Mouse (Mus musculus) megakaryocyte, embryonic 14.5 days (primary cell): ENCODE results near the gene Gpc6. TPM values are rescaled to one million over a fixed set of nuclear protein-coding genes. Genes with fewer than 3 reads are reported as not detected.

ENCODE experiments used
- H3K27me3 ChIP-seq: replicated peaks from 2 replicates; pipeline ENCODE3; 2012; ENCODE audit warnings: inconsistent platforms
- H3K36me3 ChIP-seq: replicated peaks from 2 replicates; pipeline ENCODE3; 2012; ENCODE audit warnings: low read length, inconsistent platforms, mixed read lengths
- H3K4me1 ChIP-seq: 2 replicates; pipeline ENCODE4 v1.6.1; 2012; ENCODE audit warnings: inconsistent platforms
- H3K4me3 ChIP-seq: replicated peaks from 2 replicates; pipeline ENCODE3; 2012; ENCODE audit warnings: moderate library complexity, mild to moderate bottlenecking, inconsistent platforms
- H3K9me3 ChIP-seq: 2 replicates; pipeline ENCODE4 v1.6.1; 2012; ENCODE audit warnings: inconsistent platforms
- FLI1 ChIP-seq: IDR thresholded peaks from 2 replicates; pipeline ENCODE4 v1.6.1; 2012; ENCODE audit warnings: low read length, inconsistent platforms, mixed read lengths
- GATA1 ChIP-seq: IDR thresholded peaks from 3 replicates; pipeline ENCODE4 v1.6.1; 2012; ENCODE audit warnings: mixed read lengths, low read length, inconsistent platforms, borderline replicate concordance
- polyA plus RNA-seq: library from polyadenylated mRNA; stranded (reverse); fragments of >175 nt; gene quantifications from 2 replicates; pipeline ENCODE4 v1.2.3, GENCODE M21; 2012; ENCODE audit warnings: low replicate concordance; ENCODE audit not compliant: insufficient read depth

Gpc6 gene
- polyA plus RNA-seq, 1 experiment: not detected

DNA sequence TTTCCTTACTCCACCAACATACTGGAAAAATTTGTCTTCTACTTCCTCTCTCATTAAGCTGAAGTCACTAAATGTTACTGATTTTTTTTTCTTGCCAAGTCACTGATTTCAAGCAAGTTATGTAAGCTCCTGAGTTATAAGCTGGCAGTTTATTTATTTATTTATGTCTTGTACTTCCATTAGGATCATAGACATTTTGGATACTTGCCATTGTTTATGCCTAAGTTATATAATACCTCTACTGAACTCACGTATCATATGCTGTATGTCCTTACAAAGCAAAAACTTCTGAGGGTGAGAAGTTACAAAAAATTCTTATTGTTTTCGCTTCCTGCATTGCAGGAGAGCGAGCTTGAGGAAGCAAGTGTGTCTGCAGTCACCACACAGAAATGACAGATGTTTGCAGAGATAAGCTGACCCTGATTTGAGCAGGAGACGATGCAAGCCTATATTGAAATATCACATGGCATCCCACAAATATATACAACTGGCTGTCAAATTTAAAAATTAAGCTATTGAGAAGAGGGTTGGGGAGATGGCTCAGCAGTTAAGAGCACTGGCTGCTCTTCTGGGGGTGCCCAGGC, 1020.9 kb downstream of the Gpc6 start:
- Histone ChIP-seq H3K36me3 (no peaks in the 10 kb centered on the region), H3K4me1 (no peaks in the 10 kb centered on the region), H3K9me3 (peaks cover 71% of the 10 kb centered on the region), H3K4me3 (no peak overlapping the region), H3K27me3 (no peaks in the 10 kb centered on the region)
- no peak for TF ChIP-seq FLI1
- no peak for TF ChIP-seq GATA1

DNA sequence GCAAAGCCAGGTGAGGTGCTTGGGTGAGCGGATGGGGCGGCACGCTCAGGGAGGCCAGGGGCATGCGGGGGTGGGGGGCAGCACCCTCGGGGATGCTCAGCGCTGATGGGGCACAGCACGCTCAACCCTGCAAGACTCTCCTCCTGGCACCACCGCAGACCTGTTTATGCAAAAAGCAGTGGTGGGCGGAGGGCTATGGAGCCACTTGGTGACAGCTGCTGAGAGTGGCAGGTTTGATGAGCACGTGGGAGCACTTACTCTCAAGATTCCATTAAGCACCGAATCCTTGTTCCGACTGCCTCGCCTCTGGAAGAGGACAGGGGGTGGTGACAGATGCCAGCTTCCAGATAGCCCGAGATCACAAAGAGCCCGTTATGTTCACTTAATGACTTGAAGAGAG, 1026.2 kb downstream of the Gpc6 start:
- Histone ChIP-seq H3K27me3 (no peaks in the 10 kb centered on the region), H3K36me3 (no peaks in the 10 kb centered on the region), H3K4me1 (no peaks in the 10 kb centered on the region), H3K4me3 (peak overlapping the region; percentile 14), H3K9me3 (peaks cover 77% of the 10 kb centered on the region)
- no peak for TF ChIP-seq FLI1
- TF ChIP-seq GATA1: no peak

DNA sequence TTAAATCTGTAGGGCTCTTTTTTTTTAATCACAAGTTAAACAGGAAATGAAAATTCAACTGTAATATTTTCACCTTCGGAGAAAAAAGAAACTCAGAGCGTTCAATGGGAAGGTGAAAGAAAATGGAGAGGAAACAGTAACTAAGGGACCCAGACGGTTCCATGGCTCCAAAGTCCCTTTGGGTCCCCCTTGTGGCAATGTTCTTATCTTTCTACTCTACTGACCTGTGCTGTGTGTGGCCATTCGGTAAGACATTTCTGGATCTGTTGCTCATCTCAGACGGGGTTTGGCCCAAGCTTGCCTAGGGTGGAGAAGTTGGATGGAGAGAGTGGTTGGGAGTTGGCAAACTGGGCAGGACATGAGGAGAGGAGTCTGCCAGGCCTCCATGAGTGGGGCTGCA, 1026.6 kb downstream of the Gpc6 start:
- H3K36me3 ChIP-seq: no peaks in the 10 kb centered on the region
- H3K4me3 ChIP-seq: no peak overlapping the region
- peaks cover 77% of the 10 kb centered on the region for H3K9me3 ChIP-seq
- H3K4me1 ChIP-seq: no peaks in the 10 kb centered on the region
- no peaks in the 10 kb centered on the region for H3K27me3 ChIP-seq
- TF ChIP-seq FLI1 (no peak), GATA1 (no peak)

DNA sequence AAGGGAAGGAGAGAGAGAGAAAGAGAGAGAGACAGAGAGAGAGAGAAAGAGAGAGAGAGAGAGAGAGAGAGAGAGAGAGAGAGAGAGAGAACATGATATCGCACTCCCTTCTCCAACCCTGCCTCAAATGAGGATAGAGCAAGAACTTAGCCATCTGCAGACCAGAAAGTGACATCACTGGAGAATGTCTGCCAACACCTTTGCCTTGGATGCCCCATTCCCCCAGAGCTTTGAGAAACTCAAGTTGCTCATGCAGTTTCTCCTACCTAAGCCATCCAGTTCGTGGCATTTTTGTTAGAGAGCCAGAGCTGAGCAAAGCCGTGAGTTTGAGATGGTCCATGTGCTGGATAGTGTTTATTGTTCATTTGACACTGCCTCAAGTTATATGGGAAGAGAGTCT, 1030.9 kb downstream of the Gpc6 start:
- peaks cover 70% of the 10 kb centered on the region for H3K9me3 ChIP-seq
- no peaks in the 10 kb centered on the region for H3K36me3 ChIP-seq
- H3K27me3 ChIP-seq: no peaks in the 10 kb centered on the region
- H3K4me1 ChIP-seq: no peaks in the 10 kb centered on the region
- no peak overlapping the region for H3K4me3 ChIP-seq
- TF ChIP-seq GATA1 (no peak), FLI1 (no peak)

DNA sequence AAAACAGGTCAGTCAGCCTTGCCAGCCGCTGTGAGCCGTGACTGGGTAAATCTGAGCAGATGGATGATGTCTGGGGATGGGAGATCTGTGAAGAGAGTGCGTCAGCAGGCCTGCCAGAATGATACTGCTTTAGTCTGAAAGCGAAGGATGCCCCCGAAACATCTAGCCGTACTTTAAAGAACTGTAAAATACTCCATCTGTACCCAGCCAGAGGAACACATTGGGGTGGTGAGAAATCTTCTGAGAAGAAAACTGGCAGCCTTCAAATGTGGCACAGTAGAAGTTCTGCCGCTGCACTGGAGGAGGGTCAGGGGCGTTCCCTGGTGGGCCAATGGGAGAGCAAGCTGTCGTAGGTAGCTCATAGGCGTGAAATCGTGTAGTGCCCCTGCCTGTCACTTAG, 1033.3 kb downstream of the Gpc6 start:
- H3K27me3 ChIP-seq: no peaks in the 10 kb centered on the region
- H3K4me1 ChIP-seq: no peaks in the 10 kb centered on the region
- no peak overlapping the region for H3K4me3 ChIP-seq
- H3K9me3 ChIP-seq: peaks cover 65% of the 10 kb centered on the region
- no peaks in the 10 kb centered on the region for H3K36me3 ChIP-seq
- no peak for TF ChIP-seq FLI1
- no peak for TF ChIP-seq GATA1

DNA sequence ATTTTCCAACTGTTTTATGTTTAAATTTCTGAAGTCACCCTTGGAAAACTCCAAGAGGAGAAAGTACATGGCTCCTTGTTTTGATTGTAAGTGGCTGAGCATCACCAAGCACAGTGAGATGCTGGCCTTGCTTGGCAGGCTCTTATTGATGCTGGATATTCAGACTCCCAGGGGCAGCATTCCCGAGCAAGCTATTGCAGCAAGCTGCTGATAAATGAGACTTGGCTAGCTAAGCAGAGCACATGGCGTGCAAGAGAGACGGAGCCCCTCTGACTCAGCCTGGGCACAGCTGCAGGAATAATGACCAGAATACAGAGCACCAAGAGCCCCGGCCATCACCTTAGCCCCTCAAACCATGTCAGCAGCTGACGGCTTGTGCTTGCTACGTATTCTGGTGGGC, 1036.2 kb downstream of the Gpc6 start:
- Histone ChIP-seq H3K4me1 (no peaks in the 10 kb centered on the region), H3K9me3 (peaks cover 52% of the 10 kb centered on the region), H3K36me3 (no peaks in the 10 kb centered on the region), H3K4me3 (no peak overlapping the region), H3K27me3 (no peaks in the 10 kb centered on the region)
- TF ChIP-seq GATA1 (no peak), FLI1 (no peak)

DNA sequence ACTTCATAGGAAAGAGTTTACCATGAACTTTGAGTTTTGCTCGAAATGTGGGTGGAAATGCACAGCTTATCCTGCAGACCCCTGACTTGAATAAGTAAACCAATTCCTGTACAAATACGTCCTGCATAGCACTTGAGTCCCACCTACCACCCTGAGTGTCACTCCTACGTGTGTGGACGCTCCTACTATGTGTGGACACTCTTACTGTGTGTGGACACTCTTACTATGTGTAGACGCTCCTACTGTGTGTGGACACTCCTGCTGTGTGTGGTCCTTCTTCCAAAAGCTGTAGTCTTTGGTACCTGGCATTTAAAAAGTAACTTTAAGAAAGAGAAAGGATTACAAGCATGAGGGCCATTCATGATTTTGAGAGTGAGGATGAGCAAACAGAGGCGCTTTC, 1036.7 kb downstream of the Gpc6 start:
- Histone ChIP-seq H3K9me3 (peaks cover 50% of the 10 kb centered on the region), H3K4me1 (no peaks in the 10 kb centered on the region)
- no peak for TF ChIP-seq FLI1
- no peak for TF ChIP-seq GATA1

DNA sequence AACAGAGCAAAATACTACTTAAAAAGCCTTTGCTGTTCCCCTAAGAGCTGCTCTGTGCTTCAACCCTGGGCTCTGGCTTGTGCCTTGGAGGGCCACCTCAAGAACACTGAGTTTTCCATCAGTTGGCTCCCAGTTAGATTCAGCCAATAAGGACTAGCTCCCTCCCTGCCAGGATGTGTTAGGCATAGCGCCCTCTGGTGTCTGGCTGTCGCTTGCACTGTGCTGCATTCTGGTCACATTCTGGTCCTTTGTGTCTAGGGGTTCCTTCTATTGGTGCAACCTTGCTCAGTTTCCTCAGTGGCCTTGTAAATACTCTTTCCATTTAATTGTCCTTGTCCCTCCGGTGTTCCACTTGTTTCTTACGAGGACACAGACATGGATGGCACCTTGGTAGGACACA, 1037.3 kb downstream of the Gpc6 start:
- Histone ChIP-seq H3K4me1 (no peaks in the 10 kb centered on the region), H3K36me3 (no peaks in the 10 kb centered on the region), H3K9me3 (peaks cover 44% of the 10 kb centered on the region), H3K4me3 (no peak overlapping the region), H3K27me3 (no peaks in the 10 kb centered on the region)
- TF ChIP-seq GATA1 (no peak), FLI1 (no peak)

More for the DNA sequence above, 1036.7 kb downstream of the Gpc6 start:
- Histone ChIP-seq H3K4me3 (peak overlapping the region; percentile 4), H3K36me3 (no peaks in the 10 kb centered on the region), H3K27me3 (no peaks in the 10 kb centered on the region)

DNA sequence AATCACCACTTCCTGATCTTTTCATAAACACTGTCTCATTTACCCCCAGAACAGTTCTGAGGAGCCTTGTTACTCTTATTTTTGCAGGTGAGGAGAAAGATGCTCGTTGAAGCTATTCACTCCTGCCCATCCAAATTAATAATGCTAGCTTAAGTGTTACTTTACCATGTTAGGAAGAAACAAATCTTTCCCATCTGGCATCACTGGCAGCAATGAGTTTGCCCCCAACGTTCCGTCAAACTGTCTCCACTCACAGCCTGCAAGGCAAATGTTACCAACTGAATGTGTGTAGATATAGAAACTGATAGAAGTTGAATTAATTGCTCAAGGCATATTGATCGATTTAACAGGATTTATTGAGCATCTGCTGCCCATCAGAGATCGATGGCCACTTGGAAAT, 1047.5 kb downstream of the Gpc6 start:
- Histone ChIP-seq H3K36me3 (no peaks in the 10 kb centered on the region), H3K9me3 (peaks cover 24% of the 10 kb centered on the region), H3K4me3 (no peak overlapping the region), H3K27me3 (no peaks in the 10 kb centered on the region), H3K4me1 (no peaks in the 10 kb centered on the region)
- TF ChIP-seq FLI1 (no peak), GATA1 (no peak)

DNA sequence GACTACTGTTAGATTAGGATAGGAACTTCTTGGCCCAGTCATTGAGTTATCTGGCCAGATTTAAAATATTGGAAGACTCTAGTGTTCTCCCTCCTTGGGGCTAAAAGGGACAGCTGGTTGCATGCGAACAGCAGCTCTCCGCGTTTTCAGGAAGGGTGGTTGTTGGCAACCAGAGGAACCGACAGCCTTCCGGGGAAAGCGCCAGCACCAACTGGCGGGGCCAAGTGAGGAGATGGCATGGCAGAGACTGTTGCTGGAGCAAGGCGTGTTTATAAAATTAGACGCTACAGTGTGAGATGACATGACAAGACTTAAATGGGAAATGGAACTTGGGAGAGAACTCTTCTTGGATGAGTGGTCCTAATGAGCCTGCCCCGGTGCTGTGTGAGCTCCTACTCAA, 1056.4 kb downstream of the Gpc6 start:
- Histone ChIP-seq H3K9me3 (peaks cover 49% of the 10 kb centered on the region), H3K27me3 (no peaks in the 10 kb centered on the region), H3K4me1 (no peaks in the 10 kb centered on the region), H3K36me3 (no peaks in the 10 kb centered on the region), H3K4me3 (no peak overlapping the region)
- TF ChIP-seq GATA1: no peak
- no peak for TF ChIP-seq FLI1

DNA sequence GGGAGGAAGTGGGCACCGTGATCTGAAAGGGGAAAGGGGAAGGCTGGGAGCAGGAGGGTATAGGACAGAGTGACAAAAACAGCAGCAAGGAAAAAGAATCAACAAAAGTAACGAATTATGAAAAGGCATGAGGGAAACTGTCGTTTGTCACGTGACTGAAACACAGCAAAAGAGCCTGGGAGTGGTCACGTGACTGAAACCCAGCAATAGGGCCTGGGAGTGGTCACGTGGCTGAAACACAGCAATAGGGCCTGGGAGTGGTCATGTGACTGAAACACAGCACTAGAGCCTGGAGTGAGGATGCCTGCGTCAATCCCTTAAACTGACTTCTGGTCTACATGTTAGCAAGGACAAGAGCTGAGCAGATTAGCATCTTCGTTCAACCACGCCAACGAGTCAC, 1063.3 kb downstream of the Gpc6 start:
- Histone ChIP-seq H3K9me3 (peaks cover 46% of the 10 kb centered on the region), H3K4me3 (no peak overlapping the region)
- TF ChIP-seq FLI1: no peak
- no peak for TF ChIP-seq GATA1

More for the DNA sequence above, 1063.3 kb downstream of the Gpc6 start:
- H3K36me3 ChIP-seq: no peaks in the 10 kb centered on the region
- no peaks in the 10 kb centered on the region for H3K4me1 ChIP-seq
- H3K27me3 ChIP-seq: no peaks in the 10 kb centered on the region
